Mouse (Mus musculus) adrenal gland, adult 2 months (tissue): Measurements from ENCODE around the gene Cidec. TPM values are rescaled to one million over a fixed set of nuclear protein-coding genes. Genes with fewer than 3 reads are reported as not detected.

ENCODE experiments used
- DNase-seq: peaks from one replicate; pipeline ENCODE4 v3.0.0; 2021
- polyA plus RNA-seq: library from polyadenylated mRNA; depleted of rRNA; stranded (reverse); fragments of >200 nt; gene quantifications from 2 replicates; pipeline ENCODE4 v1.2.3, GENCODE M21; 2012
- total RNA-seq, 2 experiments: library from RNA; stranded (reverse); gene quantifications; 2 replicates each; pipeline ENCODE4 v1.2.3; 2021

Cidec gene
- total and polyA plus RNA-seq, 3 experiments: 354 to 980 (median 514) TPM

GRCm38 (mm10) chr6:113444207-113444965, 8.8 kb upstream of the Cidec start:
- no peak for DNase-seq

GRCm38 (mm10) chr6:113443091-113443490, 7.5 kb upstream of the Cidec start:
- no peak for DNase-seq

GRCm38 (mm10) chr6:113442442-113443090, 7.0 kb upstream of the Cidec start, which contains the start of gene Jagn1:
TSS of gene Jagn1 (plus strand) at chr6:113442569.
- DNase-seq: peak; percentile 95

- no peak for DNase-seq
Measured at GRCm38 (mm10) chr6:113442087-113442441, 6.5 kb upstream of the Cidec start.

- DNase-seq: peak; percentile 74
Measured at GRCm38 (mm10) chr6:113441147-113441680, 5.7 kb upstream of the Cidec start.

GRCm38 (mm10) chr6:113440686-113441085, 5.1 kb upstream of the Cidec start:
- DNase-seq: peak; percentile 29

- peak; percentile 26 for DNase-seq
Measured at GRCm38 (mm10) chr6:113438721-113439430, 3.3 kb upstream of the Cidec start.

GRCm38 (mm10) chr6:113437135-113437534, 1.6 kb upstream of the Cidec start:
- DNase-seq: no peak

- peak; percentile 44 for DNase-seq
Measured at GRCm38 (mm10) chr6:113434691-113435090, 869 bp downstream of the Cidec start.

- DNase-seq: no peak
Measured at GRCm38 (mm10) chr6:113433661-113434060, 1.9 kb downstream of the Cidec start.

- no peak for DNase-seq
Measured at GRCm38 (mm10) chr6:113431801-113432200, 3.8 kb downstream of the Cidec start.

- no peak for DNase-seq
Measured at GRCm38 (mm10) chr6:113430846-113431245, 4.7 kb downstream of the Cidec start.

GRCm38 (mm10) chr6:113429965-113430364, 5.6 kb downstream of the Cidec start:
- DNase-seq: no peak

- DNase-seq: no peak
Measured at GRCm38 (mm10) chr6:113428006-113428405, 7.6 kb downstream of the Cidec start.

- DNase-seq: no peak
Measured at GRCm38 (mm10) chr6:113427397-113427796, 8.2 kb downstream of the Cidec start.

GRCm38 (mm10) chr6:113426696-113427095, 8.9 kb downstream of the Cidec start:
- DNase-seq: no peak

GRCm38 (mm10) chr6:113424187-113424586, 11.4 kb downstream of the Cidec start:
- DNase-seq: no peak

- no peak for DNase-seq
Measured at GRCm38 (mm10) chr6:113423000-113423399, 12.6 kb downstream of the Cidec start.

- peak; percentile 98 for DNase-seq
Measured at GRCm38 (mm10) chr6:113419199-113419587, 16.4 kb downstream of the Cidec start, which contains the start of gene Rpusd3. TSS of gene Rpusd3 (minus strand) at chr6:113419340.

- DNase-seq: no peak
Measured at GRCm38 (mm10) chr6:113418441-113419198, 16.9 kb downstream of the Cidec start.

- no peak for DNase-seq
Measured at GRCm38 (mm10) chr6:113416416-113416815, 19.1 kb downstream of the Cidec start.

GRCm38 (mm10) chr6:113410001-113410400, 25.6 kb downstream of the Cidec start:
- no peak for DNase-seq
